Mouse (Mus musculus): ENCODE results near the gene Acss1.

Gene Acss1

DNA sequence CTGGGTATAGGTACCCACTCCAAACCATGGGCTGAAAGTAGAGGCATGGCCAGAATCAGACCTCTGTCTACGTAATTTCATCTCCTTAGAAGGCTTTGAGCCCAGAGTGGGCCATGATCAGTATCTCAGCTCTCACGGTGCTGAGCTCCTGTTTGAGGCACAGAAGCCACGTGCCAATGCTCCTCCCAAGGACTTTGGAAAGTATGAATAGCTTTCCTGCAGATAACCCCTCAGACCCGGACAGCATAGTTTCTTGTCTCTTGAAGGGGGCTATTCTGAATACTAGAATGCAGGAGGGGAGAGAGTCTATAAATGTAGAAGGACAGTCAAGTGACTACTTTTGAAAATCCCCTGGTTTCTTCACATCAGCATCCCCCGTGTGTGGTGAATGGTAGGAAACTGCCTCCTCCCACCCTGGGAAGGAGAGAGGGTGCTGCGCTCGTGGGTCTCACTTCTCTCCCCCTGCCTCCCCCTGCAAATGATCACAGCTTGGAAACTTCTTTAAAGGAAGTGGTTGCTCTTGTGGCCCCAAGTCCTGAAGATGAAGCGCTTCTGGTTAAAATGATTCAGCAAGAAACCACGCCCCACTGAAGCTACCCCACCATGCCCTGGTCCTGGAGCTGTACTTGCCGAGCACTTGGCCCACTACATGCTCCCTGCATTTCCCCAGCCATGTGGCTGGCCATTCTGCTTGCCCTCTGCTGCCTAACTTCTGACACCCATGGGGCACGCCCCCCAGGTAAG is 98.3 kb downstream of the Acss1 start, which contains the start of gene Cst7:
TSS of gene Cst7 (plus strand) at position 569 of the 744 bp plus-strand sequence.
- DNase-seq (ENCODE audit: low spot score in 2 of 2) = no peak

All from right cerebral cortex, adult 2 months (tissue).